Mouse (Mus musculus): ENCODE data around the gene Lrmda. TPM values are rescaled to one million over a fixed set of nuclear protein-coding genes. Genes with fewer than 3 reads are reported as not detected.

Gene Lrmda
- total and polyA plus RNA-seq, 2 experiments from 2014 or later: 0.38 to 0.82 TPM

- H3K9me3 ChIP-seq (replicated peaks; ENCODE audit: control insufficient read depth, low read length): no peaks in the 10 kb centered on the region
- no peaks in the 10 kb centered on the region for H3K27me3 ChIP-seq (ENCODE audit: control insufficient read depth, insufficient read depth, low read length)
- no peak overlapping the region for H3K4me3 ChIP-seq (ENCODE audit: low read depth, low read length)
- H3K27ac ChIP-seq (ENCODE audit: low read depth): no peak overlapping the region
- H3K36me3 ChIP-seq (replicated peaks; ENCODE audit: control insufficient read depth, insufficient read depth, low read length): no peaks in the 10 kb centered on the region
- H3K9ac ChIP-seq (replicated peaks; ENCODE audit: low read depth, low read length): no peak overlapping the region
- no peak overlapping the region for H3K4me2 ChIP-seq (ENCODE audit: low read depth, low read length)
- 51% methylated on average over 3 of the region's 3 CpGs for WGBS
- TF ChIP-seq CTCF (IDR thresholded peaks at IDR 0.05; ENCODE audit: low read depth) (no peak), EP300 (IDR thresholded peaks at IDR 0.05; ENCODE audit: low read depth) (no peak)
- no peaks in the 10 kb centered on the region for H3K4me1 ChIP-seq (ENCODE audit: control insufficient read depth, insufficient read depth)
- no peak for ATAC-seq (ENCODE audit: insufficient read depth, low read depth)
- no peak for DNase-seq (ENCODE audit: low spot score)
Measured at GRCm38 (mm10) chr14:22183195-22183594, 163.7 kb downstream of the Lrmda start.

GRCm38 (mm10) chr14:22185452-22185851 lies 165.9 kb downstream of the Lrmda start:
- no peak for ATAC-seq (ENCODE audit: insufficient read depth, low read depth)
- 76% methylated on average over 4 of the region's 4 CpGs for WGBS
- no peak overlapping the region for H3K4me2 ChIP-seq (ENCODE audit: low read depth, low read length)

DNA sequence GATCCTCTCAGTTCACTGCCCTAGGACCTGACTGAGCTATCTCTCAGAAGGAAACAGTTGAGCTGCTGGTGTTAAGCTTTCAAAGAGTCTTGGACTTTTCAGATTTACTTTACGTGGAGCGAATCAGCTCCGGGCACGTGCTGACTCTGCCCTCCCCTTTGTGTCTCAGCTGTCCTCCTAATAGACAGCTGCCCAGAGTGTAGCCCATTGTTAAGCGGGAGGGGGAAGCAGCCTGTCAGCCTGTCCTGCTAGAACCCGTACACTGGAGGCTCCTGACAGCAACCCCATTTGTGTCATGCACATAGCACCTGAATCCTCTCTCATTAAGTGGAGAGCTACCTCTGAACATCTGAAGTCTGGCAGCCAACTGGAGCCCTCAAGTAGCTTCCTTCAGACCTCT lies 170.6 kb downstream of the Lrmda start:
- Histone ChIP-seq H3K36me3 (replicated peaks; ENCODE audit: control insufficient read depth, insufficient read depth, low read length) (no peaks in the 10 kb centered on the region), H3K27ac (ENCODE audit: low read depth) (no peak overlapping the region), H3K9me3 (replicated peaks; ENCODE audit: control insufficient read depth, low read length) (no peaks in the 10 kb centered on the region), H3K4me3 (ENCODE audit: low read depth, low read length) (no peak overlapping the region), H3K9ac (replicated peaks; ENCODE audit: low read depth, low read length) (no peak overlapping the region), H3K27me3 (ENCODE audit: control insufficient read depth, insufficient read depth, low read length) (0 out of 2 replicates have a peak, but pooled peaks cover 3% of the 10 kb centered on the region), H3K4me2 (ENCODE audit: low read depth, low read length) (no peak overlapping the region), H3K4me1 (ENCODE audit: control insufficient read depth, insufficient read depth) (no peaks in the 10 kb centered on the region; the same call in 1 of the 2 replicates)
- DNase-seq (ENCODE audit: low spot score): no peak
- 60% methylated on average over 6 of the region's 6 CpGs for WGBS
- TF ChIP-seq EP300 (IDR thresholded peaks at IDR 0.05; ENCODE audit: low read depth): no peak
- no peak for TF ChIP-seq CTCF (IDR thresholded peaks at IDR 0.05; ENCODE audit: low read depth)
- no peak for ATAC-seq (ENCODE audit: insufficient read depth, low read depth)

More at GRCm38 (mm10) chr14:22185452-22185851, 165.9 kb downstream of the Lrmda start:
- Histone ChIP-seq H3K9me3 (replicated peaks; ENCODE audit: control insufficient read depth, low read length) (no peaks in the 10 kb centered on the region), H3K27ac (ENCODE audit: low read depth) (no peak overlapping the region), H3K4me1 (ENCODE audit: control insufficient read depth, insufficient read depth) (no peaks in the 10 kb centered on the region), H3K36me3 (replicated peaks; ENCODE audit: control insufficient read depth, insufficient read depth, low read length) (no peaks in the 10 kb centered on the region), H3K4me3 (ENCODE audit: low read depth, low read length) (no peak overlapping the region), H3K9ac (replicated peaks; ENCODE audit: low read depth, low read length) (no peak overlapping the region), H3K27me3 (ENCODE audit: control insufficient read depth, insufficient read depth, low read length) (0 out of 2 replicates have a peak, but pooled peaks cover 3% of the 10 kb centered on the region)
- no peak for TF ChIP-seq CTCF (IDR thresholded peaks at IDR 0.05; ENCODE audit: low read depth)
- no peak for DNase-seq (ENCODE audit: low spot score)

DNA sequence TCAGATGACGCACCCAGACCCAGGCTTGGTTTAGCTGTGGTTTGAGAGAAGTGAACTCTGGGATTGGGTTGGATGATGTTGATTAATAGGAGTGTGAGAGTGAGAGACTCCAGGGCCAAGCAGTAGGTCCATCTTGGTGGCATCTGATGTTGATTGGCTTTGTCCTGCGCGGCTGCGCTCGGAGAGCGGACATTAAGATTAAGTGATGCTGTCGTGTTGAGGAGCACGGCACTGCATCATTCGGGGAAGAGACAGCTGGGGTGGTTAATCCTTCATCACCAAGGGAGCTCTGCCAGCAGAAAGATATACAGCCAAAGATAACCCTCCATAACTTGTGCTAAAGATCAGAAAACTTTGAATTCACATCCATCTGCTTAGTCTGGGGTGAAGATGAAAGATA lies 172.7 kb downstream of the Lrmda start:
- no peak overlapping the region for H3K9ac ChIP-seq (replicated peaks; ENCODE audit: low read depth, low read length)
- 83% methylated on average over 9 of the region's 9 CpGs for WGBS
- DNase-seq (ENCODE audit: low spot score): no peak
- H3K9me3 ChIP-seq (replicated peaks; ENCODE audit: control insufficient read depth, low read length): no peaks in the 10 kb centered on the region
- peaks cover 3% of the 10 kb centered on the region; the same call in 1 of the 2 replicates for H3K4me1 ChIP-seq (ENCODE audit: control insufficient read depth, insufficient read depth)
- H3K36me3 ChIP-seq (replicated peaks; ENCODE audit: control insufficient read depth, insufficient read depth, low read length): no peaks in the 10 kb centered on the region
- no peak overlapping the region for H3K27ac ChIP-seq (ENCODE audit: low read depth)
- 0 out of 2 replicates have a peak, but pooled peaks cover 3% of the 10 kb centered on the region for H3K27me3 ChIP-seq (ENCODE audit: control insufficient read depth, insufficient read depth, low read length)
- no peak for ATAC-seq (ENCODE audit: insufficient read depth, low read depth)
- H3K4me2 ChIP-seq (ENCODE audit: low read depth, low read length): no peak overlapping the region
- TF ChIP-seq EP300 (IDR thresholded peaks at IDR 0.05; ENCODE audit: low read depth) (no peak), CTCF (IDR thresholded peaks at IDR 0.05; ENCODE audit: low read depth) (no peak)
- no peak overlapping the region for H3K4me3 ChIP-seq (ENCODE audit: low read depth, low read length)

- Histone ChIP-seq H3K27me3 (ENCODE audit: control insufficient read depth, insufficient read depth, low read length) (no peaks in the 10 kb centered on the region), H3K36me3 (replicated peaks; ENCODE audit: control insufficient read depth, insufficient read depth, low read length) (no peaks in the 10 kb centered on the region), H3K4me2 (ENCODE audit: low read depth, low read length) (no peak overlapping the region), H3K4me1 (ENCODE audit: control insufficient read depth, insufficient read depth) (peaks cover 3% of the 10 kb centered on the region; the same call in 1 of the 2 replicates), H3K9ac (replicated peaks; ENCODE audit: low read depth, low read length) (no peak overlapping the region), H3K9me3 (replicated peaks; ENCODE audit: control insufficient read depth, low read length) (no peaks in the 10 kb centered on the region), H3K27ac (ENCODE audit: low read depth) (no peak overlapping the region), H3K4me3 (ENCODE audit: low read depth, low read length) (no peak overlapping the region)
- 60% methylated on average over 11 of the region's 11 CpGs for WGBS
- ATAC-seq (ENCODE audit: insufficient read depth, low read depth) (no peak), DNase-seq (ENCODE audit: low spot score) (no peak)
- TF ChIP-seq CTCF (IDR thresholded peaks at IDR 0.05; ENCODE audit: low read depth): no peak
Measured at GRCm38 (mm10) chr14:22198021-22198420, 178.5 kb downstream of the Lrmda start.

Data from heart, postnatal 0 days (tissue).